Mouse (Mus musculus): Measurements from ENCODE around the gene Tmem126b. TPM values are rescaled to one million over a fixed set of nuclear protein-coding genes. Genes with fewer than 3 reads are reported as not detected.

The Tmem126b gene
- total RNA-seq, 2 experiments from 2014 or later: 24.1 to 27.0 TPM

DNA sequence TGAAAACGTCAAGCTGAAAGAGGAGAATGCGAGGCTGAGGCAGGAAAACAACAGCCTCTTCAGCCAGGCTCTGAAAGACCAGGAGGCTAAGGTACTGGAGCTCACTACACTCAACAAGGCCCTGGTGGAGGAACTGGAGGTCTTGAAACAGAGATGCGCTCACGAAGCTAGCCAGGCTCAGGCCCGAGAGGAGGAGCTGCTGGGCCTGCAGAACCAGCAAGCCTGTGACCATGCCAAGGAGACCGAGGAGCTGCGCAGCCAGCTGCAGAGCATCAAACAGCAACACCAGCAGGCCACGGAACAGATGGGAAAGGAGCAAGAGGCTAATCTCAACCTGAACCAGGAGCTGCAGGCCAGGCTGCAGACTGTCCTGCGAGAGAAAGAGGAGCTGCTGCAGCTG, 48.8 kb downstream of the Tmem126b start:
- intact Hi-C loops (cut with DNase I): loop anchor here (5.0 kb wide), 1 partner anchor 445 kb away; the partner anchor contains the start of gene Eed
- DNase-seq (ENCODE audit: low spot score): no peak

DNA sequence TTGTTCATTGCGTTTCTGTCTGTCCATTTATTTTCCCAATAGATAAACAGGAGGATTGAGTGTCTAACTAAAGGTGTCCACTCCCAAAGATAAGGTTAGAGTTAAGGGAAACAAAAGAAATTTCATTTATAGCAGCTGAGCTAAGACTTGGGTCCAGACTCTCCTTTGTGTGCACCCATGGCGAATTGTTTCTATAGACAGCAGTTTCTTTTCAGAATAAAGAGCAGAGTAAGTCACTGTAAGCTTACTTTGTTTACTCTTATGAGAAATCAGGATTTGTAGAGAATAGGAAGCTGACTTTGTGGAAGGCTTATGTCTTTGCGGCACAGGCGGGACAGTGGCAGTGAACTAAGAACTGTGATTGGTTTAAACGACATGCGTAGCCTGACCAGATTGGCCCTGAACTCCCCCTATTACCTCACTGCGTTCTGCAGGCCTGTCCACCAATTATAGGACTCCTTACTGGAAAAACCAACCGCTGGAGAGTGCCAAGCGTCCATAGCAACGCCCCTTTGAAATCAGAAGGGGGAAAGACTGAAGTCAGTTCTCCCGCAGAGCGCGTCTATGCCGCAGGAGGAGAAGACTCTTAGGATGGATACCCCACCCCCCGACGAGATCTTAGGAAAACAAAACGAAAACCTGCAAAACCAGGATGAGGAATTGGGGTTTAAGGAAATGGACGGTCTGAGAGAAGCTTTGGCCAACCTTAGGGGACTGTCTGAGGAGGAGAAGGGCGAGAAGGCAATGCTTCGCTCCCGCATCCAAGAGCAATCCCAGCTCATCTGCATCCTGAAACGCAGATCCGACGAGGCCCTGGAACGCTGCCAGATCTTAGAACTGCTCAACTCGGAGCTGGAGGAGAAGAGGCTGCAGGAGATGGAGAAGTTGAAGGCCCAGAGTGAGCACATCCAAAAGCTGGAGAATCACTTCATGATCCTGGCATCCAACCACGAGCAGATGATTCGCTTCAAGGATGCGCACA, 49.5 kb downstream of the Tmem126b start, which contains the start of gene Ccdc89:
Ccdc89 (plus strand) TSS at position 558 of the 982 bp plus-strand sequence.
- DNase-seq (ENCODE audit: low spot score): peak; percentile 73
- intact Hi-C loops (cut with DNase I): loop anchor here (5.0 kb wide), 1 partner anchor 444 kb away; the partner anchor contains the start of gene Eed

Other genes with a start within 250 kb of the Tmem126b start
- gene Ccdc83, start 210.2 kb downstream of the Tmem126b start, total RNA-seq (2021): under 1 TPM in 1 of 2 experiments, not detected in 1; 0.29 TPM
- 1 to 10 TPM; 2.5 to 3.2 TPM for gene Sytl2, start 173.7 kb downstream of the Tmem126b start, total RNA-seq (2021)
- gene Ccdc89, start 49.4 kb downstream of the Tmem126b start, total RNA-seq (2021): under 1 TPM; 0.26 to 0.28 TPM
- gene Crebzf, start 33.3 kb downstream of the Tmem126b start, total RNA-seq (2021): 10 to 100 TPM; 20.9 to 22.4 TPM
- gene Tmem126a, start 18.8 kb downstream of the Tmem126b start, total RNA-seq (2021): 100 to 1,000 TPM; 128 TPM
- gene Dlg2, start 671 bp upstream of the Tmem126b start, total RNA-seq (2021): 1 to 10 TPM; 1.0 to 1.9 TPM

Measured in heart, postnatal 25 days (tissue).